Mouse (Mus musculus): ENCODE data around the gene Hist1h2af. TPM values are rescaled to one million over a fixed set of nuclear protein-coding genes. Genes with fewer than 3 reads are reported as not detected.
"Not testable (repeated sequence)": the region's sequence is repeated elsewhere in the genome, so short reads cannot be mapped to it uniquely, and the experiment has no call there.

Gene Hist1h2af
- polyA plus RNA-seq, 1 experiment from 2014 or later = 10.7 TPM

DNA sequence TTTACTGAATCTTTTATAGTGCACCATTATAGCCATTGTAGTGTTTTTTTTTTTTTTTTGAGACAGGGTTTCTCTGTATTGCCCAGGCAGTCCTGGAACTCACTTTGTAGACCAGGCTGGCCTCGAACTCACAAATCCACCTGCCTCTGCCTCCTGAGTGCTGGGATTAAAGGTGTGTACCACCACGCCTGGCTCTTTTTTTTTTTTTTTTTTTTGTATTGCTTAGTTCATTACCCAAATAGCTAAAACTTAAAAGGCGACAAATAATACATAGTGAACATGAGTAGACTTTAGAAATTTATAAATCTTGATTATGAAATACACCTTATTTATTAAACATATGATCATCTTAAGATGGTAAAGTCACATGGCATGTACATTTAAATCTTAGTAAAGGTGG, 7.8 kb downstream of the Hist1h2af start:
- no peak for ATAC-seq (ENCODE audit: low FRiP score)
- Histone ChIP-seq H3K27me3 (no peaks in the 10 kb centered on the region), H3K4me1 (peaks cover 19% of the 10 kb centered on the region; the same call in 1 of the 2 replicates), H3K9me3 (no peaks in the 10 kb centered on the region), H3K27ac (no peak overlapping the region), H3K36me3 (replicated peaks) (no peaks in the 10 kb centered on the region), H3K9ac (no peak overlapping the region), H3K4me2 (no peak overlapping the region), H3K4me3 (replicated peaks) (no peak overlapping the region)
- WGBS = 83% methylated on average over 3 of the region's 3 CpGs

DNA sequence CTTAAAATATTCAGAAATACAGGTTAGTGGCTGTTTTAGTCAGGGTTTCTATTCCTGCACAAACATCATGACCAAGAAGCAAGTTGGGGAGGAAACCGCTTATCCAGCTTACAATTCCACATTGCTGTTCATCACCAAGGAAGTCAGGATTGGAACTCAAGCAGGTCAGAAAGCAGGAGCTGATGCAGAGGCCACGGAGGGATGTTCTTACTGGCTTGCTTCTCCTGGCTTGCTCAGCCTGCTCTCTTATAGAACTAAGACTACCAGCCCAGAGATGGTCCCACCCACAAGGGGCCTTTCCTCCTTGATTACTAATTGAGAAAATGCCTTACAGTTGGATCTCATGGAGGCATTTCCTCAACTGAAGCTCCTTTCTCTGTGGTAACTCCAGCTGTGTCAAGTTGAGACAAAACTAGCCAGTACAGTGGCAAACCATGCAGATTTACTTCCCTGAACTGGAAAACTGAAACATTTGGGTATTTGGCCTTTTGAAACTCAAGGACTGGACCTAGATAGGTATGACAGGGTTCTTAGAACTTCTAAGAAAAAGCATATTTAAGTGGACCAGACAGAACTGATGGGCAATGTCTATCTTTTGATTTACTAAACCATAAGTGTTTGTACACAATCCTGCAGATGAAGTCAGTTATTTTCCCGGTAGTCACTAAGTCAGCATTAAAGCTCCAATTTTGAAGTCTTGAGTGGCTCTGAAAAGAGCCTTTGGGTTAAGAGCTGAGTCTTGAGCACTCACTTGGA, 8.7 kb downstream of the Hist1h2af start:
- not testable (repeated sequence) for H3K9me3 ChIP-seq; H3K27me3 ChIP-seq; H3K36me3 ChIP-seq (replicated peaks); ATAC-seq (ENCODE audit: low FRiP score)
- H3K9ac ChIP-seq = peak overlapping the region; percentile 61
- peak overlapping the region; percentile 91 for H3K27ac ChIP-seq
- peak overlapping the region; percentile 62 for H3K4me2 ChIP-seq
- WGBS = 5% methylated on average over 3 of the region's 3 CpGs
- H3K4me1 ChIP-seq = peaks cover 12% of the 10 kb centered on the region; the same call in 1 of the 2 replicates
- H3K4me3 ChIP-seq (replicated peaks) = peak overlapping the region; percentile 45

DNA sequence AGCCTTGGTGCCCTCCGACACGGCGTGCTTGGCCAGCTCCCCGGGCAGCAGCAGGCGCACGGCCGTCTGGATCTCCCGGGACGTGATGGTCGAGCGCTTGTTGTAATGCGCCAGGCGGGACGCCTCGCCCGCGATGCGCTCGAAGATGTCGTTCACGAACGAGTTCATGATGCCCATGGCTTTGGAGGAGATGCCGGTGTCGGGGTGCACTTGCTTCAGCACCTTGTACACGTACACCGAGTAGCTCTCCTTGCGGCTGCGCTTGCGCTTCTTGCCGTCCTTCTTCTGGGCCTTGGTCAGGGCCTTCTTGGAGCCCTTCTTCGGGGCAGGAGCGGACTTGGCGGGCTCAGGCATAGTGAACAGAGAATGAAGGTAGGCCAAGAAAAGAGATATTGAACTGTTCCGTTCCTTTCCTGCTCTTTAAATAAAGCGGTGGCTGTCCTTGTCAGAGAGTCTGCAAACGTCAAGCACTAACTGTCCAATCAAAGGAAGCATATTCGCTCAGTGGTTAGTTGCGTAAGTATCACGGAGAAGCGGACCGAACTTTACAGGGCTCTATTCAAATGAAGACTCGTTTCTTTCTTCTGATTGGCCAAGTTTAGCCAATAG, 9.4 kb downstream of the Hist1h2af start, which contains the start of gene Hist1h2bh:
TSS of gene Hist1h2bh (minus strand) at position 394 of the 609 bp plus-strand sequence.
- peak within 1 kb of the TSS; percentile 62 for H3K4me2 ChIP-seq
- not testable (repeated sequence) for H3K27me3 ChIP-seq; H3K36me3 ChIP-seq (replicated peaks); H3K9me3 ChIP-seq
- H3K4me3 ChIP-seq (replicated peaks) = peak within 1 kb of the TSS; percentile 47
- peak within 1 kb of the TSS; percentile 61 for H3K9ac ChIP-seq
- peak; percentile 92 for ATAC-seq (ENCODE audit: low FRiP score)
- H3K27ac ChIP-seq = peak within 1 kb of the TSS; percentile 92
- WGBS = under 1% methylated on average over 42 of the region's 42 CpGs
- peaks cover 10% of the 10 kb centered on the region; the same call in 1 of the 2 replicates for H3K4me1 ChIP-seq

DNA sequence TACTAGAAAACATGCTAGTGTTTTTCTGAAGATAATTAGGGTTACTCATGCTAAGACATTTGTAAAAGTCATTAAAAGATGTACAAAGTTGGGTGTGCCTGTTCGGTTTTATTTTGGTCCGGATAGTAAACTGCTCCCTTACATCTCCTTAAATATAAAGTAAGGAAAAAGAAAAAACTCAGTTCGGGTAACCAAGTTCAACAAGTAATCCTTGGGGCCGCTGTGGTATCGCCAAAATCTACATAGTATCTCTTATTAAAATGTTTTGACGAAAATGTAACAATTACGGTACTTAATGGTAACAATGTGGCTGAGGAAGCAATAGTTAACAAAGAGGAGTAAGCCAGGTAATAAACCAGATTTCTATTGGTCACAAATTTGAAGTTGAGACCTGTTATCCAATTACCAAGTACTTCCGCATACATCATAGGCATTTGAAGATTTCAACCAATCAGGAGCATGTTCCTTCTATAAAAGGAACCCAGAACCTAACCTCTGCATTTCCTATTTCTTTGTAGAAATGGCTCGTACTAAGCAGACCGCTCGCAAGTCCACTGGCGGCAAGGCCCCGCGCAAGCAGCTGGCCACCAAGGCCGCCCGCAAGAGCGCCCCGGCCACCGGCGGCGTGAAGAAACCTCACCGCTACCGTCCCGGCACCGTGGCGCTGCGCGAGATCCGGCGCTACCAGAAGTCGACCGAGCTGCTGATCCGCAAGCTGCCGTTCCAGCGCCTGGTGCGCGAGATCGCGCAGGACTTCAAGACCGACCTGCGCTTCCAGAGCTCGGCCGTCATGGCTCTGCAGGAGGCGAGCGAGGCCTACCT, 10.5 kb downstream of the Hist1h2af start, which contains the start of gene Hist1h3f:
TSS of gene Hist1h3f (plus strand) at position 88 of the 822 bp plus-strand sequence.
- ATAC-seq (ENCODE audit: low FRiP score) = peak; percentile 95
- Histone ChIP-seq H3K4me3 (replicated peaks) (peak within 1 kb of the TSS; percentile 47), H3K36me3 (replicated peaks) (no peaks in the 10 kb centered on the region), H3K9me3 (no peaks in the 10 kb centered on the region), H3K4me2 (peak within 1 kb of the TSS; percentile 62), H3K9ac (peak within 1 kb of the TSS; percentile 61), H3K27me3 (no peaks in the 10 kb centered on the region), H3K27ac (peak within 1 kb of the TSS; percentile 94), H3K4me1 (peaks cover 10% of the 10 kb centered on the region; the same call in 1 of the 2 replicates)
- WGBS = under 1% methylated on average over 25 of the region's 45 CpGs

DNA sequence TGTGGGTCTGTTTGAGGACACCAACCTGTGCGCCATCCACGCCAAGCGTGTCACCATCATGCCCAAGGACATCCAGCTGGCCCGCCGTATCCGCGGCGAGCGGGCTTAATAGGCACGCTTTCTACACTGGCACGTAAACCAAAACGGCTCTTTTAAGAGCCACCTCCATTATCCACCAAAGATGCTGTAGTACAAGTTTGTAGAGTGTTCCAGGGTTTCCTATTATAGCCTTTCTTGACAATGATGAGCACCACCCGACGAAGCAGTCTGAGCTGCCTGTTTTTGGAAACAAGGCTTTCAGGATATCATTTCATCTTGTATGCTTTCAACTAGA, 11.0 kb downstream of the Hist1h2af start:
- H3K27me3 ChIP-seq; H3K36me3 ChIP-seq (replicated peaks); H3K9me3 ChIP-seq: not testable (repeated sequence)
- Histone ChIP-seq H3K27ac (peak overlapping the region; percentile 94), H3K4me3 (replicated peaks) (peak overlapping the region; percentile 47), H3K4me1 (peaks cover 10% of the 10 kb centered on the region; the same call in 1 of the 2 replicates), H3K4me2 (peak overlapping the region; percentile 62), H3K9ac (peak overlapping the region; percentile 57; the same call in 1 of the 2 replicates)
- ATAC-seq (ENCODE audit: low FRiP score) = peak; percentile 1; the same call in 1 of the 2 replicates
- WGBS = 1% methylated on average over 13 of the region's 14 CpGs

DNA sequence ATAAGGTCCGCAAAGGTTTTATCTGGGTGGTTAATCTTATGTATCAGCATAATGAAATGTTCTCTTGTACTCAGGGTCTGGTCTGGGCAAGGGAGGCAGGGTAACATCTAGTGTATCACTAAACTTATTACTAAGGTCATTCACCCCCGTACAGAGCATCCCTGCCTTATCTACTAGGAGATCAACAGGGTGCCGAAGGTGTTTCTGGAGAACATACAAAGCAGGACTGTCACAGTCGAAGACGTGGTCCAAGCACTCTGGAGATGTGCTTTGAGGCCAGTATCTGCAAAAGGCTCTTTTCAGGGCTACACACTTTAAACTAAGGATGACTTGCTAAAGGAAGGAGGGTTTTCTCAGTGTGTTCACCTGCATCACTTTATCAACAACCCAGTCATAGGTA, 13.0 kb downstream of the Hist1h2af start:
- Histone ChIP-seq H3K27ac (peak overlapping the region; percentile 14), H3K4me1 (peaks cover 17% of the 10 kb centered on the region), H3K27me3 (no peaks in the 10 kb centered on the region), H3K9me3 (no peaks in the 10 kb centered on the region), H3K9ac (no peak overlapping the region), H3K4me3 (replicated peaks) (no peak overlapping the region), H3K36me3 (replicated peaks) (no peaks in the 10 kb centered on the region), H3K4me2 (no peak overlapping the region)
- WGBS = 81% methylated on average over 5 of the region's 5 CpGs
- no peak for ATAC-seq (ENCODE audit: low FRiP score)

DNA sequence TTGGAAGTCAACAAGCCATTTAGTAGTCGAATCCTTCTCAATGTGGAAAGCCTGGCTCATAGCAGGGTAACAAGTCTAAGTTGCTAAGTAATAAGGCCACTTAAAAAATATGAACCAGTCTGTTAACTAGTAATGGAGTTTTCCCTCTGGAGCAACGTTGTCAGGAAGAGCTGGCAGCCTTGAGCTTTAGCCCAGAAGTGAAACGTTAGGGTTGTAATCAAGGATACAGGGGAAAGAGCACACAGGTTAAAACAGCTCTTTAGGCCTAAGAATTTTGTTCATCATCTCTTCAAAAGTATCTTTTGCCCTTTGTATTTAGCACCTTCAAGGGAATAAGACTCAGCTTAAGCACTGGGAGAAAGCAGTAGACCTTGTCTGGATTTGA, 17.0 kb downstream of the Hist1h2af start:
- Histone ChIP-seq H3K4me3 (replicated peaks) (peak overlapping the region; percentile 45), H3K4me2 (peak overlapping the region; percentile 58), H3K9ac (peak overlapping the region; percentile 67), H3K27me3 (no peaks in the 10 kb centered on the region), H3K4me1 (peaks cover 18% of the 10 kb centered on the region; the same call in 1 of the 2 replicates), H3K36me3 (replicated peaks) (no peaks in the 10 kb centered on the region), H3K9me3 (no peaks in the 10 kb centered on the region), H3K27ac (peak overlapping the region; percentile 94)
- no peak for ATAC-seq (ENCODE audit: low FRiP score)
- 7% methylated on average over 3 of the region's 3 CpGs for WGBS

DNA sequence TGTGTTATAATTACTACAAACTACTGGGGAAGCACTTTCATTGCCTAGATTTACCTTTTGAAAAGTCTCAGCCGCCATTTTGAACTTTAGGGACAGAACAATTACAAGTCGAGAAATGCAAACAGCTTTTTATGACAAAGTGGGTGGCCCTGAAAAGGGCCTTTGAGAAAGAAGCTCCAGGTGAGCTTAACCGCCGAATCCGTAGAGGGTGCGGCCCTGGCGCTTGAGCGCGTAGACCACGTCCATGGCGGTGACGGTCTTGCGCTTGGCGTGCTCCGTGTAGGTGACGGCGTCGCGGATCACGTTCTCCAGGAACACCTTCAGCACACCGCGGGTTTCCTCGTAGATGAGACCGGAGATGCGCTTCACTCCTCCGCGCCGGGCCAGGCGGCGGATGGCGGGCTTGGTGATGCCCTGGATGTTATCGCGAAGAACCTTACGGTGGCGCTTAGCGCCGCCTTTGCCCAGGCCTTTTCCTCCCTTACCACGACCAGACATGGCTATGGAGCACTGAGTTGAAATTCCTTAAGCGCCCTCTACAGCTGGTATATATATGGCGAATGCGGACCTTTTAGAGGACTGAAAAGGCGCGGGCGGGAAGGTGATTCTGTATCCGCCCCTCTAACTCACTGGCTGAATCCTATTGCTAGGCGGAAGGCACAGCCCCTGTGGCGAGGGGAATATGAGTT, 17.6 kb downstream of the Hist1h2af start, which contains the start of gene Hist1h4f:
TSS of gene Hist1h4f (minus strand) at position 503 of the 689 bp plus-strand sequence.
- Histone ChIP-seq H3K4me1 (peaks cover 18% of the 10 kb centered on the region), H3K4me2 (peak within 1 kb of the TSS; percentile 58), H3K9ac (peak within 1 kb of the TSS; percentile 67), H3K27ac (peak within 1 kb of the TSS; percentile 94), H3K4me3 (replicated peaks) (peak within 1 kb of the TSS; percentile 45)
- not testable (repeated sequence) for H3K27me3 ChIP-seq; H3K9me3 ChIP-seq; H3K36me3 ChIP-seq (replicated peaks)
- WGBS = under 1% methylated on average over 47 of the region's 47 CpGs
- ATAC-seq (ENCODE audit: low FRiP score) = peak; percentile 84

DNA sequence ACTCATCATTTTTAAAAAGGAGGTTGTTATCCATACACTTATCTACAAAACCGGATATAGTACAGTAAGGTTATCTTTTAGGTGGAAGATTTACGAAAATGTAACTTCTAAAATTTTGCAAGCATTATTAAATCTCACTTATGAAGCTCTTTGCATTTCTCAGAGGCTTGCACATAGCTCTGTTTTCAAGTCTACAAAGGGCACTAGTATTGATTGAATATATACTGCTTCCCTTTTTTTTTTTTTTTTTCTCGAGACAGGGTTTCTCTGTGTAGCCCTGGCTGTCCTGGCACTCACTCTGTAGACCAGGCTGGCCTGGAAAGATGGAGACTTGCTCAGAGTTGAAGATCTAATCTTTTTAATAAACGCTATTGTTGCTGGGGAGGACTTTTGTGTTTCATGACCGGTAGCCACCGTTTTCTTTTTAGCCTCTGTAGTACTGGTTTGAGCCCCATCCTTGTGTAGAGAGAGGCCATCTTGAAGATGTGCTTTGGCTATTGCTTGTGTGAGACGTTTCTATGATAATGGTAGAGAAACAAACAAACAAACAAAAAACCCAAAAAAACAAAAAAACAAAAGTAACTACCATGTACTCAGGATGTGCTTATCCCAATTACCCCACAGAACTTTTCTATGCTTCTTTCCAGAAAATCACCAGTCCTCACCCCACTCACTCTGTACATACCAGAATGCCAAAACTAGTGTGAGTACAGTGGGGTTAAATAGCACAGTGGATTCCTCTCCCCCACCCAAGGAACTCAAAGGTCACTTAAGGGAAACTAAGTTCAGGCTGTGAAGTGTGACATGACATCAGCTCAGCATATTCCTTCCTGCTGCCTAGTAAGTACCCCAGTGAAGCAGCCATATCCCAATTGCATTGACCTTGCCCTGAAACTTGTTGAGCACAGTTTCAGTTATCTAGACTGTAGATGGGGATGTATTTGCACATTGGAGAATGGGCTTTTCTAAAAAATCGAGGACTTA, 18.5 kb downstream of the Hist1h2af start:
- WGBS = 46% methylated on average over 8 of the region's 8 CpGs
- H3K27ac ChIP-seq = peak overlapping the region; percentile 94

DNA sequence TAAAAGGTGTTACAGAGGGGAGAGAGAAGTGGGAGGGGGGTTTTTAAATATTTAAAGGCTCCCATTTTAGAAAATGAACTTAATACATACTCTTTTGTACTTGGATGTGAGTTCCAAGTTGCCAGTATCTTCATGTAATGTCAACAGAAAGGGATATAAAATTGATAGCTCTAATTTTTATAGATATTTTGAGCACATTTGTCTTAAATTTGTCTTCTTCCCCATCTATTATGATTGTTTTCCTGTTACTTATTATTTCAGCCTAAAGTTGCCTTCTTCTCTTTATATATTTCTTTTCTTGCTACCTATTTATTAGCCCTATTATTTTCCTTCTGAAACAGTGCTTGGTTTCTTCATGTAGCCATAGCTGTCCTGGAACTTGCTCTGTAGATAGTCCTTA, 19.3 kb downstream of the Hist1h2af start, which contains the start of gene Hist1h1d:
TSS of gene Hist1h1d (plus strand) at position 301 of the 400 bp plus-strand sequence.
- Histone ChIP-seq H3K27ac (peak within 1 kb of the TSS; percentile 99), H3K27me3 (no peaks in the 10 kb centered on the region), H3K9me3 (no peaks in the 10 kb centered on the region), H3K4me1 (peaks cover 23% of the 10 kb centered on the region), H3K9ac (no peak within 1 kb of the TSS), H3K4me2 (peak within 1 kb of the TSS; percentile 93), H3K4me3 (replicated peaks) (no peak within 1 kb of the TSS), H3K36me3 (replicated peaks) (no peaks in the 10 kb centered on the region)
- ATAC-seq (ENCODE audit: low FRiP score) = no peak

More for the DNA sequence above, 18.5 kb downstream of the Hist1h2af start:
- Histone ChIP-seq H3K9me3 (no peaks in the 10 kb centered on the region), H3K4me3 (replicated peaks) (peak overlapping the region; percentile 45), H3K27me3 (no peaks in the 10 kb centered on the region), H3K36me3 (replicated peaks) (no peaks in the 10 kb centered on the region), H3K9ac (0 out of 2 replicates have a peak overlapping the region, but pooled peaks have one; percentile 67), H3K4me2 (peak overlapping the region; percentile 58), H3K4me1 (peaks cover 23% of the 10 kb centered on the region)
- no peak for ATAC-seq (ENCODE audit: low FRiP score)

Measured in forebrain, embryonic 12.5 days (tissue).